Mouse (Mus musculus) neural tube, embryonic 13.5 days (tissue): ENCODE measurements around the gene Usp31. TPM values are rescaled to one million over a fixed set of nuclear protein-coding genes. Genes with fewer than 3 reads are reported as not detected.

ENCODE experiments used
- ATAC-seq: fragments of 200-750 bp; cut with Nextera tagmentation; 2 replicates; pipeline ENCODE4 v1.8.0; 2017; ENCODE audit warnings: low read depth, mild to moderate bottlenecking, moderate TSS enrichment, moderate library complexity
- H3K27ac ChIP-seq: fragments of 300-500 bp; sonication (generic); replicated peaks from 2 replicates; pipeline ENCODE4 v1.5.1; 2015; ENCODE audit warnings: moderate library complexity, mild to moderate bottlenecking, inconsistent platforms
- H3K27me3 ChIP-seq: fragments of 300-500 bp; sonication (generic); 2 replicates; pipeline ENCODE4 v1.6.1; 2015; ENCODE audit warnings: mild to moderate bottlenecking, inconsistent platforms
- H3K36me3 ChIP-seq: fragments of 300-500 bp; sonication (generic); 2 replicates; pipeline ENCODE4 v1.6.1; 2015; ENCODE audit warnings: mild to moderate bottlenecking, inconsistent platforms
- H3K4me1 ChIP-seq: fragments of 300-500 bp; sonication (generic); replicated peaks from 2 replicates; pipeline ENCODE4 v1.6.1; 2015; ENCODE audit warnings: inconsistent platforms
- H3K4me2 ChIP-seq: fragments of 300-500 bp; sonication (generic); 2 replicates; pipeline ENCODE4 v1.6.1; 2015; ENCODE audit warnings: inconsistent platforms, mild to moderate bottlenecking, moderate library complexity
- H3K4me3 ChIP-seq: fragments of 300-500 bp; sonication (generic); 2 replicates; pipeline ENCODE4 v1.5.1; 2015; ENCODE audit warnings: mild to moderate bottlenecking, inconsistent platforms
- H3K9ac ChIP-seq: fragments of 300-500 bp; sonication (generic); 2 replicates; pipeline ENCODE4 v1.6.1; 2015; ENCODE audit warnings: moderate library complexity, mild to moderate bottlenecking, inconsistent platforms
- H3K9me3 ChIP-seq: fragments of 300-500 bp; sonication (generic); 2 replicates; pipeline ENCODE4 v1.6.1; 2016; ENCODE audit warnings: inconsistent platforms
- WGBS: fragments of 180-500 bp; shearing (Covaris S2); methylation state at CpG from one replicate; pipeline ENCODE4 v1.1.7; 2015; 5-methylcytosine and 5-hydroxymethylcytosine counted together
- polyA plus RNA-seq: library from polyadenylated mRNA; unstranded; fragments of >200 nt; fragmentation: Nextera tagmentation; extraction: Ambion mirVana; gene quantifications from 2 replicates; pipeline ENCODE4 v1.2.1, GENCODE M21; 2015

Gene Usp31
- polyA plus RNA-seq, 1 experiment from 2014 or later: 3.0 TPM

- 89% methylated on average over 2 of the region's 2 CpGs for WGBS
- ATAC-seq: no peak
- H3K36me3 ChIP-seq: peaks cover 62% of the 10 kb centered on the region
- H3K9ac ChIP-seq: no peak overlapping the region
- H3K4me3 ChIP-seq: no peak overlapping the region
- H3K4me2 ChIP-seq: no peak overlapping the region
- no peaks in the 10 kb centered on the region for H3K9me3 ChIP-seq
- H3K4me1 ChIP-seq: no peaks in the 10 kb centered on the region
- H3K27me3 ChIP-seq: no peaks in the 10 kb centered on the region
- no peak overlapping the region for H3K27ac ChIP-seq
These were observed 54.4 kb downstream of the Usp31 start for GRCm38 (mm10) chr7:121652629-121653028.

DNA sequence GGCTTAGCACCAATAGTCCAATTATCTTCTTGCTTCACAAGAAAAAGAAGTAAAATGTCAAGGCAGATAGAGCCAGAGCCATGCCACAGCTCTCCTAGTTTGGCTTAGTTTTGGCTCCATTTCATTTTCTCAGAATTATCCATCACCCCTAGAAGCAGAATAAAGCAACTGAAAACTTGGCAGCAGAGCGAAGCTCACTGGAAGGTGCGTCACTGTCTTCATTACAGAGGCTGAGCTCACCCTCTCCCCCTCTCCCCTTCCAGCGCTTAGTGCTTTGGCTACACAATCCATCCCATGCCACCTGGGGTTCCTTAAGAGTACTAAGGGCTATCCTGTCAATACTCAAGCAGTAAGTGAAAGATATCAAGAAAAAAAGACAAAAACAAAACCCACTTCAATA is 56.3 kb downstream of the Usp31 start:
- Histone ChIP-seq H3K36me3 (peaks cover 57% of the 10 kb centered on the region), H3K27me3 (no peaks in the 10 kb centered on the region), H3K9ac (no peak overlapping the region), H3K27ac (no peak overlapping the region), H3K4me2 (no peak overlapping the region), H3K9me3 (no peaks in the 10 kb centered on the region), H3K4me3 (no peak overlapping the region), H3K4me1 (no peaks in the 10 kb centered on the region)
- WGBS: 88% methylated on average over 3 of the region's 3 CpGs
- no peak for ATAC-seq

- Histone ChIP-seq H3K36me3 (peaks cover 17% of the 10 kb centered on the region), H3K4me2 (no peak overlapping the region), H3K4me3 (no peak overlapping the region), H3K4me1 (0 out of 2 replicates have a peak, but pooled peaks cover 3% of the 10 kb centered on the region), H3K27me3 (no peaks in the 10 kb centered on the region), H3K27ac (no peak overlapping the region), H3K9ac (no peak overlapping the region), H3K9me3 (no peaks in the 10 kb centered on the region)
- ATAC-seq: no peak
- 60% methylated on average over 12 of the region's 12 CpGs for WGBS
These were observed 65.9 kb downstream of the Usp31 start for GRCm38 (mm10) chr7:121640998-121641762.

DNA sequence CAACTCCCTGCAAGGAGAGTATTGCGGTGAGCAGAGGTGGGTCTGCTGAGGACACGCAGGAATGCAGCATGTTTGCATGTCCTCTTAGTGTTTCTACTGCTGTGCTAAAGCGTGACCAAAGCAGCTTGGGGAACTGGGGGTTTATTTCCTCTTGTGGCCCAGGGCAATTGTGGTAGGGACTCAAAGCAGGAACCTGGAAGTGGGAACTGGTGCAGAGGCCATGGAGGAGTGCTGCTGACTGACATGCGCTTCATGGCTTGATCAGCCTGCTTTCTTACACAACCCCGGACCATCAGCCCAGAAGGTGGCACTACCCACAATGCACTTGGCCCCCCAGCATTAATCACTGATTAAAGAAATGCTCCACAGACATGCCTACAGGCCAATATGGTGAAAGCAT is 70.3 kb downstream of the Usp31 start:
- Histone ChIP-seq H3K4me3 (no peak overlapping the region), H3K9me3 (no peaks in the 10 kb centered on the region), H3K36me3 (0 out of 2 replicates have a peak, but pooled peaks cover 5% of the 10 kb centered on the region), H3K27me3 (no peaks in the 10 kb centered on the region), H3K9ac (no peak overlapping the region), H3K27ac (no peak overlapping the region), H3K4me1 (0 out of 2 replicates have a peak, but pooled peaks cover 3% of the 10 kb centered on the region), H3K4me2 (no peak overlapping the region)
- 80% methylated on average over 5 of the region's 5 CpGs for WGBS
- no peak for ATAC-seq

- H3K4me2 ChIP-seq: no peak overlapping the region
- H3K36me3 ChIP-seq: 0 out of 2 replicates have a peak, but pooled peaks cover 5% of the 10 kb centered on the region
- H3K9ac ChIP-seq: no peak overlapping the region
- H3K4me1 ChIP-seq: 0 out of 2 replicates have a peak, but pooled peaks cover 3% of the 10 kb centered on the region
- H3K27me3 ChIP-seq: no peaks in the 10 kb centered on the region
- no peak overlapping the region for H3K4me3 ChIP-seq
- no peak overlapping the region for H3K27ac ChIP-seq
- WGBS: 62% methylated on average over 3 of the region's 3 CpGs
- no peaks in the 10 kb centered on the region for H3K9me3 ChIP-seq
- ATAC-seq: no peak
These were observed 72.8 kb downstream of the Usp31 start for GRCm38 (mm10) chr7:121634236-121634635.

GRCm38 (mm10) chr7:121622835-121623420 is 84.1 kb downstream of the Usp31 start:
- peak overlapping the region; percentile 34; the same call in 1 of the 2 replicates for H3K4me2 ChIP-seq
- H3K27ac ChIP-seq: peak overlapping the region; percentile 88
- no peaks in the 10 kb centered on the region for H3K27me3 ChIP-seq
- H3K9me3 ChIP-seq: no peaks in the 10 kb centered on the region
- peak; percentile 96 for ATAC-seq
- 41% methylated on average over 9 of the region's 9 CpGs for WGBS
- H3K36me3 ChIP-seq: no peaks in the 10 kb centered on the region
- peaks cover 25% of the 10 kb centered on the region for H3K4me1 ChIP-seq
- no peak overlapping the region for H3K9ac ChIP-seq
- no peak overlapping the region for H3K4me3 ChIP-seq

- no peak overlapping the region for H3K9ac ChIP-seq
- H3K4me1 ChIP-seq: peaks cover 25% of the 10 kb centered on the region
- no peaks in the 10 kb centered on the region for H3K36me3 ChIP-seq
- no peaks in the 10 kb centered on the region for H3K27me3 ChIP-seq
- H3K4me2 ChIP-seq: peak overlapping the region; percentile 34
- WGBS: 38% methylated on average over 6 of the region's 6 CpGs
- no peak overlapping the region for H3K4me3 ChIP-seq
- H3K27ac ChIP-seq: peak overlapping the region; percentile 88
- H3K9me3 ChIP-seq: no peaks in the 10 kb centered on the region
- ATAC-seq: peak; percentile 78
These were observed 84.6 kb downstream of the Usp31 start for GRCm38 (mm10) chr7:121622433-121622832.

GRCm38 (mm10) chr7:121601697-121602096 is 105.4 kb downstream of the Usp31 start:
- Histone ChIP-seq H3K36me3 (no peaks in the 10 kb centered on the region), H3K27me3 (no peaks in the 10 kb centered on the region), H3K9ac (no peak overlapping the region), H3K4me2 (no peak overlapping the region), H3K4me3 (no peak overlapping the region), H3K4me1 (no peaks in the 10 kb centered on the region), H3K27ac (no peak overlapping the region), H3K9me3 (no peaks in the 10 kb centered on the region)
- 32% methylated on average over 4 of the region's 4 CpGs for WGBS
- no peak for ATAC-seq

DNA sequence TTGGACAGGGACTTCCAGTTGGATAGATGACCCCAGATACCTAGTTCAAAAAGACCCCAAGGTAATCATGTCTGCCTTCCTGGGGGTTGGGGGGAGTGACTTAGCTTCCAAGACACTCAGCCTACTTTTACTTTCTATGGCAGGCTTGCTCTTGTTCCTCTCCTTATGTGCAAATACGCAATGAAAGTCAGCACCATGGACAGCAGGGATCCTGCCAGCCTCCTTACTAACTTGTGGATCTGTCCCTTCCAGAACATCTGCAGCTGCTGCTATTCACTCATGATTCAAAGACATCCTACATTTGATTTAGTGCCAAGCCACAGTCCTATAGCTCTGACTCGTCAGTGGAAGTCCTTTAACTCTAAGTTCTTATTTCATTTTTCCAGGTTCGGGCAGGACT is 110.7 kb downstream of the Usp31 start:
- ATAC-seq: no peak
- no peaks in the 10 kb centered on the region for H3K27me3 ChIP-seq
- no peak overlapping the region for H3K9ac ChIP-seq
- H3K4me2 ChIP-seq: no peak overlapping the region
- 69% methylated on average over 3 of the region's 3 CpGs for WGBS
- no peak overlapping the region for H3K4me3 ChIP-seq
- no peaks in the 10 kb centered on the region for H3K4me1 ChIP-seq
- H3K27ac ChIP-seq: no peak overlapping the region
- H3K9me3 ChIP-seq: no peaks in the 10 kb centered on the region
- H3K36me3 ChIP-seq: no peaks in the 10 kb centered on the region

- H3K27ac ChIP-seq: no peak overlapping the region
- no peaks in the 10 kb centered on the region for H3K36me3 ChIP-seq
- H3K27me3 ChIP-seq: no peaks in the 10 kb centered on the region
- WGBS: 68% methylated on average over 4 of the region's 4 CpGs
- ATAC-seq: no peak
- H3K4me1 ChIP-seq: no peaks in the 10 kb centered on the region
- no peak overlapping the region for H3K4me2 ChIP-seq
- no peaks in the 10 kb centered on the region for H3K9me3 ChIP-seq
- no peak overlapping the region for H3K9ac ChIP-seq
- no peak overlapping the region for H3K4me3 ChIP-seq
These were observed 111.6 kb downstream of the Usp31 start for GRCm38 (mm10) chr7:121595496-121595895.

- H3K9me3 ChIP-seq: no peaks in the 10 kb centered on the region
- no peak overlapping the region for H3K27ac ChIP-seq
- 84% methylated on average over 5 of the region's 5 CpGs for WGBS
- H3K4me1 ChIP-seq: no peaks in the 10 kb centered on the region
- H3K9ac ChIP-seq: no peak overlapping the region
- no peak overlapping the region for H3K4me2 ChIP-seq
- H3K27me3 ChIP-seq: no peaks in the 10 kb centered on the region
- no peak for ATAC-seq
- no peak overlapping the region for H3K4me3 ChIP-seq
- no peaks in the 10 kb centered on the region for H3K36me3 ChIP-seq
These were observed 112.0 kb downstream of the Usp31 start for GRCm38 (mm10) chr7:121595085-121595484.

GRCm38 (mm10) chr7:121594623-121595022 is 112.4 kb downstream of the Usp31 start:
- 97% methylated on average over 1 of the region's 1 CpGs for WGBS
- Histone ChIP-seq H3K36me3 (no peaks in the 10 kb centered on the region), H3K9me3 (no peaks in the 10 kb centered on the region)

More at GRCm38 (mm10) chr7:121594623-121595022, 112.4 kb downstream of the Usp31 start:
- Histone ChIP-seq H3K4me3 (no peak overlapping the region), H3K9ac (no peak overlapping the region), H3K27me3 (no peaks in the 10 kb centered on the region), H3K4me1 (peaks cover 2% of the 10 kb centered on the region; the same call in 1 of the 2 replicates), H3K27ac (no peak overlapping the region), H3K4me2 (no peak overlapping the region)
- no peak for ATAC-seq
